Mouse (Mus musculus) embryonic facial prominence, embryonic 14.5 days (tissue): ENCODE measurements at regions not wholly inside any gene's neighbourhood (a gene's known extent, or its start where the extent isn't known, plus 50 kb on each side); places are given as distances from the start of the nearest gene placed in this dataset.

ENCODE experiments used
- ATAC-seq: fragments of 200-750 bp; cut with Nextera tagmentation; 2 replicates; pipeline ENCODE4 v1.8.0; 2017; ENCODE audit warnings: low read depth, moderate number of reproducible peaks, moderate TSS enrichment
- DNase-seq: peaks from one replicate; pipeline ENCODE4 v3.0.0-alpha.2; 2015; ENCODE audit warnings: low spot score
- H3K27ac ChIP-seq: fragments of 300-500 bp; sonication (generic); replicated peaks from 2 replicates; pipeline ENCODE4 v1.5.1; 2014; ENCODE audit warnings: low read depth, mild to moderate bottlenecking, low read length, moderate library complexity
- H3K27me3 ChIP-seq: fragments of 300-500 bp; sonication (generic); replicated peaks from 2 replicates; pipeline ENCODE4 v1.6.1; 2014; ENCODE audit warnings: low read length; ENCODE audit not compliant: control insufficient read depth, insufficient read depth
- H3K36me3 ChIP-seq: fragments of 300-500 bp; sonication (generic); 2 replicates; pipeline ENCODE4 v1.6.1; 2014; ENCODE audit warnings: low read length, mixed read lengths; ENCODE audit not compliant: control insufficient read depth, insufficient read depth
- H3K4me1 ChIP-seq: fragments of 300-500 bp; sonication (generic); 2 replicates; pipeline ENCODE4 v1.6.1; 2014; ENCODE audit warnings: antibody characterized with exemption, low read length; ENCODE audit not compliant: control insufficient read depth, insufficient read depth
- H3K4me2 ChIP-seq: fragments of 300-500 bp; sonication (generic); 2 replicates; pipeline ENCODE4 v1.6.1; 2014; ENCODE audit warnings: low read depth, mild to moderate bottlenecking, low read length, moderate library complexity, mixed read lengths
- H3K4me3 ChIP-seq: fragments of 300-500 bp; sonication (generic); 2 replicates; pipeline ENCODE4 v1.5.1; 2014; ENCODE audit warnings: low read depth, mild to moderate bottlenecking, low read length
- H3K9ac ChIP-seq: fragments of 300-500 bp; sonication (generic); 2 replicates; pipeline ENCODE4 v1.6.1; 2014; ENCODE audit warnings: low read depth, mild to moderate bottlenecking, low read length, moderate library complexity, mixed read lengths
- H3K9me3 ChIP-seq: fragments of 300-500 bp; sonication (generic); 2 replicates; pipeline ENCODE4 v1.6.1; 2016; ENCODE audit warnings: low read length; ENCODE audit not compliant: control insufficient read depth
- WGBS: fragments of 180-500 bp; shearing (Covaris S2); extraction: QIAGEN DNeasy Blood & Tissue Kit; methylation state at CpG from one replicate; pipeline ENCODE4 v1.1.7; 2014; 5-methylcytosine and 5-hydroxymethylcytosine counted together

DNA sequence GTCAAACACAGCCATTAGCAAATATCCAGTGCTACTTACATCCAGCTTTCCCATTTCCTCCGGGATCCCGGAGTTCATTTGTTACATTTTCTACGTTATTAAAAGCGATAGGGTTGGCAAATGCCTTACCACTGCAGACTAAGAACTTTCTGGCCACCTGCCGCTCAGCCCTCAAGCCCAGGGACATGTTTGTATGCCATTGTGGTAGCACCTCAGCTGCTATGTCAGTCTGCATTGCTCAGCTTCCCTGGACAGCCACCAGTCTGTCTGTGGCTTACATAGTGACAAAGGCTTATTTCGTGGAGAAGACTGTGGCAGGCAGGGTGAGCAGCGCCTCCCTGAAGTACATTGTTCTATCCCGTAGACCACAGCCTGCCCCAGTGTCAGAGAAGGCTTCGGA lies 127.5 kb downstream of the Fam173b start:
- WGBS = 80% methylated on average over 9 of the region's 9 CpGs
- Histone ChIP-seq H3K27ac (no peak overlapping the region), H3K4me1 (0 out of 2 replicates have a peak, but pooled peaks cover 5% of the 10 kb centered on the region), H3K4me2 (no peak overlapping the region), H3K9ac (no peak overlapping the region), H3K27me3 (no peaks in the 10 kb centered on the region), H3K9me3 (no peaks in the 10 kb centered on the region), H3K36me3 (no peaks in the 10 kb centered on the region), H3K4me3 (no peak overlapping the region)
- no peak for ATAC-seq
- no peak for DNase-seq

DNA sequence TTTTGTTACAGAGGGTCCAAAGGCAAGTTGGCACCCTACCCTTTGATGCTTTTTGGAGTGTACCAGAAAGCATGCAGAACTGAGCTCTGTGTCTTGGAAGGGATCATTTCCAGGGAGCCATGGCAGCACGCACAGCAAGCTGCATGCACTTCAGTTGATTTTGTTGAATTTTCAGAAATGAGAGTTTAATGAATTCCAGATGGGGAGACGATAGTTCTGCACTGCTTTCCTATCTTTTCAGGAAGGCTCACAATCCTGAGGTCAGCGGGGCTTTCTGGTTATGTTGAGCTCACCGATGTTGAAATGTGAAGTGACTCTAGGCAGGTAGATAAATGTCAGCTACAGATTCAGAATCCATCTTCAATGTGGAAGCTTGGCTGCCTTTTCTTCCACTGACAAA lies 140.0 kb downstream of the Fam173b start:
- 26% methylated on average over 4 of the region's 4 CpGs for WGBS
- Histone ChIP-seq H3K4me3 (no peak overlapping the region), H3K4me1 (no peaks in the 10 kb centered on the region), H3K9ac (no peak overlapping the region), H3K9me3 (no peaks in the 10 kb centered on the region), H3K36me3 (no peaks in the 10 kb centered on the region), H3K27ac (no peak overlapping the region), H3K27me3 (no peaks in the 10 kb centered on the region), H3K4me2 (no peak overlapping the region)
- ATAC-seq = no peak
- peak; percentile 80 for DNase-seq

DNA sequence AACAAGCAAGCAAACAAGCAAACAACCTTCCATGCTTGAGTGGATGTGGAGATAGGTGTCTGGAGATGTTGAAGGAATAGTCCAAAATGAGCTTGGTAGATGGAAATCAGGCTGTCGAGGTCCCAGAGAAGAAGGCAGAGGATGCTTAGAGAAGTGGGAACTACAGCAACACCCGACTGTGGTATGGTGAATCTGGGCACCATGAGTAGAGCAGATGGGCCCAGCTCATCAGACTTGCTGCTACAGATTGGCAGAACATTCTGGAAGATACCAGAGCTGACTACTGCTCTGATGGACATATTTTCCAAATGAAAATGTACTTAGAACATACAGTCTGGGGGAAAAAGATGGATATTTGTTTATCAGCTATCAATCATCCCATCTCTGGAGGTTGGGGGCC lies 142.9 kb downstream of the Fam173b start:
- no peak overlapping the region for H3K4me3 ChIP-seq
- WGBS = 92% methylated on average over 2 of the region's 2 CpGs

DNA sequence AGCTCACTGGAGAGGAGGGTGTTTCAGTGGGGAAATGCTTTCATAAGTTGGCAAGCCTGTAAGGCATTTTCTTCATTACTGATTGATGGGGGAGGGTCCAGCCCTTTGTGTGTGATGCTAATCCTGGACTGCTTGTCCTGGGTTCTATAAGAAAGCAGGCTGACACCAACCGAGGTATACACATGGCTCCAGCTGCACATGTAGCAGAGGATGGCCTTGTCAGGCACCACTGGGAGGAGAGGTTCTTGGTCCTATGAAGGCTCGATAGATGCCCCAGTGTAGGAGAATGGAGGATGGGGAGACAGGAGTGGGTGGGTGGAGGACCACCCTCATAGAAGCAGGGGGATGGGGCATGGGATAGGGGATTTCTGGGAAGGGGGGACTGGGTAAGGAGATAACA lies 151.0 kb downstream of the Fam173b start:
- H3K27ac ChIP-seq = no peak overlapping the region
- 60% methylated on average over 2 of the region's 2 CpGs for WGBS
- no peak overlapping the region for H3K4me3 ChIP-seq
- H3K4me1 ChIP-seq = no peaks in the 10 kb centered on the region
- ATAC-seq (no peak), DNase-seq (no peak)
- no peaks in the 10 kb centered on the region for H3K36me3 ChIP-seq
- no peak overlapping the region for H3K9ac ChIP-seq
- no peaks in the 10 kb centered on the region for H3K9me3 ChIP-seq
- H3K27me3 ChIP-seq = no peaks in the 10 kb centered on the region
- no peak overlapping the region for H3K4me2 ChIP-seq

More for the DNA sequence above, 142.9 kb downstream of the Fam173b start:
- no peak for DNase-seq
- H3K9me3 ChIP-seq = no peaks in the 10 kb centered on the region
- no peaks in the 10 kb centered on the region for H3K27me3 ChIP-seq
- no peak overlapping the region for H3K4me2 ChIP-seq
- no peak overlapping the region for H3K9ac ChIP-seq
- no peak overlapping the region for H3K27ac ChIP-seq
- no peak for ATAC-seq
- no peaks in the 10 kb centered on the region for H3K36me3 ChIP-seq
- H3K4me1 ChIP-seq = no peaks in the 10 kb centered on the region

DNA sequence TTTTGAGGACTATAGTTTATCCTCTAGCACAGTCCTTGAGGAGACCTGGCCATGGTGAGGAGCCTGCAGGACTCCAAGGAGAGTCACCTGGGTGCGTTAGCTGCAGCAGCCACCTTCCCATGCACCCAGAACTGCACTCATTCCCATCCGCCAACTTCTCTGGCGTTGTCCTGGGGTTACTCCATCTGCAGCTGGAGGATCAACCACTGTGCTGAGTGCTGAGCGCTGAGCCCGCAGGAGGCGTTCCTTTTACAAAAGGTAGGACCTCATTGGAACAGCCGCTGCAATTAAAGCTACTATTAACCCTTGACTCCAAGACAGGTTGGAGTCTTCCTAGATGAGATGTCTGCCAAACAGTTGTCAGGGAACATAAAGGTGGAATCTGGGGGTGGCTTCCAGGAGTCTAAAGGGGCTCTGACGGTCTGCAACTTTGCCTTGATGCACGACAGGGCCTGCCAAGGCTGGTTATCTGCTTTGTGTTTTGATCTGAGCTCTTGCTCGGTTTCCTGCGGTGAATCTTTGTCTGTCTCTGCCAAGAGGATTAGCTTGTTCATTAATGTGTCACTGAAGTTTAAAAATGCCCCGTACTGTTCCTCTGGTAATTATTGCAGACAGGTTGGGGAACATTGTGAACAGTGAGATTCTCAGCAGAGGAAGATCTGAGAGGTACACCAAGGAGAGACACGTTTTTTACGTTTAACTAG lies 152.1 kb downstream of the Fam173b start:
- H3K4me1 ChIP-seq = no peaks in the 10 kb centered on the region
- no peak overlapping the region for H3K4me3 ChIP-seq
- H3K27me3 ChIP-seq = no peaks in the 10 kb centered on the region
- H3K36me3 ChIP-seq = no peaks in the 10 kb centered on the region
- DNase-seq (peak; percentile 69), ATAC-seq (peak; percentile 57)
- no peak overlapping the region for H3K4me2 ChIP-seq
- no peaks in the 10 kb centered on the region for H3K9me3 ChIP-seq
- WGBS = 26% methylated on average over 14 of the region's 14 CpGs
- H3K9ac ChIP-seq = no peak overlapping the region
- H3K27ac ChIP-seq = no peak overlapping the region

DNA sequence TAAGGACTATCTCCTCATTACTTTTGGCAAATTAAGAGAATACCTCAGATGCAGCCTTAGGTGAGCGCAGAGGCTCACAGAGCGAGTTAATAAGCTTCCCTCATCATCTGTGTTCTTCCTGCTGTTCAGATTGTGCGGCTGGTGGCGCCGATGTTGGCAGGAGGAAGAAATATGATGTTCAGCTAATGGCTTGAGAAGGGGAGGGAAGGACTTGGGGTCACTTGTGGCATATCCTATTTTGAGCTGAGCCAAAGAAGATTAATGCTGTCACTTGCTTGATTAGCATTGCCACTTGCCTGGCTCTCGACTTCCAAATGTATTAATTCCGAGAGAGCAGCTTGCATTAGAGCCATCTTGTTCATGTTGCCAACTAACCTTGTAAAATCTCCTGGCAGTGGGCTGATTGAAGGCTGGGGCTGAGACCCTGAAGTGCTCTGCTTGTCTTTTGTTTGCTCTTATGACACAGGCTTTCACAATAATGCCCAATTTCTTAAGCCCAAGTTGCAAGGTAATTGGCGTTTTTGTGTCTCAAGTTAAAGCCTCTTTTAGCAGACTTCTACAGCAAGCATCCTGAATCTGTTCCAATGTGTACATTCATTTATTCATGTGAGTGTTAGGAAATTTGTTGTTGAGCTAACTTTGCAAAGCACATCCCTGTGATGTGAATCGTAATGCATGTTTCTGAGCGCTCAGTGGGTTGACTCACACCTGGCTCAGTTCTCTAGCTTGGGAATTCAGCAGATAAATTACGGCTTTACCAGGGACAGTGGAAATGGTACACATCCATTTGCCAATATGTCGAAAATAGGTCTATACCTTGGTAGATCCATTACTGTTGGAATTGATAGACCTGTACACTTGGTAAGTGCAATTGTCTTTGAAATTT lies 167.6 kb downstream of the Fam173b start:
- Histone ChIP-seq H3K4me3 (no peak overlapping the region), H3K27me3 (no peaks in the 10 kb centered on the region)
- no peak for DNase-seq

DNA sequence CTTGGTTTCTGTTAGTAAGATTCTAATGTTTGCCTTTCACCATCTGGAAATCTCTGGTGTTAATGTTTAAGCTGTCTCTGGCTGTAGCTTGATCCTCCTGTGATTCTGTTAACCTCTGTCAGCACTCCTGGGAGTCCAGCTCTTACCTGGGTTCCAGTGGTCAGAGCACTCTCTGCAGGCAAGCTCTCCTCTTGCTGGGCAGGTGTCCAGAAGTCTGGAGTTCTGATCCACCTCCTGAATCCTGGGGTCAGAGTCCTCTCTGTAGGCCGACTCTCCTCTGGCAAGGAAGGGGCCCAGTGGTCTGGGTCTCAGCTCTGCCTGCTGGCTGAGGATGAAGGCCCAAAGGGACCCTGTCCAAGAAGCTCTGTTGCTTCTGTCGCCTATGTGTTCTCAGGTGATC lies 181.4 kb downstream of the Fam173b start:
- Histone ChIP-seq H3K36me3 (no peaks in the 10 kb centered on the region), H3K9ac (no peak overlapping the region), H3K27me3 (no peaks in the 10 kb centered on the region), H3K4me1 (no peaks in the 10 kb centered on the region), H3K4me3 (no peak overlapping the region), H3K4me2 (no peak overlapping the region), H3K27ac (no peak overlapping the region), H3K9me3 (peaks cover 3% of the 10 kb centered on the region; the same call in 1 of the 2 replicates)
- no peak for DNase-seq
- no peak for ATAC-seq
- WGBS = 95% methylated on average over 2 of the region's 2 CpGs

More for the DNA sequence above, 167.6 kb downstream of the Fam173b start:
- Histone ChIP-seq H3K36me3 (no peaks in the 10 kb centered on the region), H3K9me3 (0 out of 2 replicates have a peak, but pooled peaks cover 5% of the 10 kb centered on the region), H3K4me1 (no peaks in the 10 kb centered on the region), H3K9ac (no peak overlapping the region), H3K4me2 (no peak overlapping the region), H3K27ac (no peak overlapping the region)
- ATAC-seq = no peak
- 84% methylated on average over 12 of the region's 12 CpGs for WGBS

DNA sequence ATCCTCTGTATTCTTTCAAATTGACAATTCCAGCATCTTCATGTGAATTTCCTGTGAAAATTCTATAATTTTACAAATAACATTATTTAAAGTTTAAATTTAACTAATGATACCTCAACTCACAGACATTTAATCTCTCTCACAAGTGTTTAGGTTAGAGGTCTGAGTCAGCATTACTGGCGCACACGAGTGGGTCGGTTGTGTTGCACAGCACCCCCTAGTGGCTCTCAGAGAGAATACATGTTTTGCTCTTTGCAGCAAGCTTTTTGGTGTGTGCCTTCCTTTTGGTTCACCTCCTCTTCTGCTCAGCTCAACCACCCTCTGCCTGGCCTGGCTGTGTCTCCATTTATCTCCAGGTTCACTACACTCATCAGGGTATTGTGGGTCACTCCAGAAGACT lies 183.4 kb downstream of the Fam173b start:
- H3K4me2 ChIP-seq = no peak overlapping the region
- ATAC-seq (no peak), DNase-seq (no peak)
- no peak overlapping the region for H3K27ac ChIP-seq
- no peaks in the 10 kb centered on the region for H3K36me3 ChIP-seq
- no peak overlapping the region for H3K9ac ChIP-seq
- no peaks in the 10 kb centered on the region for H3K4me1 ChIP-seq
- H3K9me3 ChIP-seq = peaks cover 5% of the 10 kb centered on the region; the same call in 1 of the 2 replicates
- H3K4me3 ChIP-seq = no peak overlapping the region
- 71% methylated on average over 3 of the region's 3 CpGs for WGBS
- no peaks in the 10 kb centered on the region for H3K27me3 ChIP-seq
